Mouse (Mus musculus) liver, embryonic 14.5 days (tissue): Measurements from ENCODE around the gene Hk1. TPM values are rescaled to one million over a fixed set of nuclear protein-coding genes. Genes with fewer than 3 reads are reported as not detected.
A peak's percentile ranks its signal among the peaks of the same experiment; 100 is the strongest.

Experiments used
- ATAC-seq: fragments of 200-750 bp; cut with Nextera tagmentation; 2 replicates; pipeline ENCODE4 v1.8.0; 2017; ENCODE audit warnings: moderate number of reproducible peaks, mild to moderate bottlenecking, moderate library complexity; ENCODE audit not compliant: insufficient read depth
- DNase-seq, 3 experiments: peaks; one replicate each; pipeline ENCODE4 v3.0.0-alpha.2; 2012 to 2013; ENCODE audit warnings: low read depth in 3 of 3, low spot score in 3 of 3
- H3K27ac ChIP-seq: fragments of 300-500 bp; sonication (generic); 2 replicates; pipeline ENCODE4 v1.5.1; 2014; ENCODE audit warnings: moderate library complexity, mild to moderate bottlenecking, control low read depth, inconsistent platforms
- H3K27me3 ChIP-seq: fragments of 300-500 bp; sonication (generic); 2 replicates; pipeline ENCODE4 v1.6.1; 2014; ENCODE audit warnings: mild to moderate bottlenecking, low read length, moderate library complexity; ENCODE audit not compliant: control insufficient read depth, insufficient read depth
- H3K36me3 ChIP-seq: fragments of 300-500 bp; sonication (generic); replicated peaks from 2 replicates; pipeline ENCODE4 v1.6.1; 2014; ENCODE audit warnings: low read depth; ENCODE audit not compliant: control insufficient read depth, insufficient read depth
- H3K4me1 ChIP-seq, 2 experiments: fragments of 200-500 bp in 1 of 2; fragments of 300-500 bp in 1 of 2; sonication (generic) in 1 of 2; replicated peaks; 2 replicates each; pipeline ENCODE4 v1.6.1; 2012 to 2014; ENCODE audit warnings: antibody characterized with exemption in 1 of 2, inconsistent platforms in 1 of 2, low read length in 1 of 2; ENCODE audit not compliant: control insufficient read depth in 2 of 2, insufficient read depth in 2 of 2
- H3K4me2 ChIP-seq: fragments of 300-500 bp; sonication (generic); 2 replicates; pipeline ENCODE4 v1.6.1; 2014; ENCODE audit warnings: low read depth, mild to moderate bottlenecking, control low read depth, moderate library complexity
- H3K4me3 ChIP-seq, 2 experiments: fragments of 200-500 bp in 1 of 2; fragments of 300-500 bp in 1 of 2; sonication (generic) in 1 of 2; 2 replicates each; pipeline ENCODE4 v1.5.1; 2012 to 2014; ENCODE audit warnings: low read depth in 2 of 2, low read length in 2 of 2, mild to moderate bottlenecking in 2 of 2, control low read depth in 1 of 2, inconsistent platforms in 1 of 2, moderate library complexity in 1 of 2; ENCODE audit not compliant: insufficient read depth in 1 of 2
- H3K9ac ChIP-seq: fragments of 300-500 bp; sonication (generic); replicated peaks from 2 replicates; pipeline ENCODE4 v1.6.1; 2014; ENCODE audit warnings: mild to moderate bottlenecking, control low read depth, moderate library complexity
- H3K9me3 ChIP-seq: fragments of 300-500 bp; sonication (generic); 2 replicates; pipeline ENCODE4 v1.6.1; 2016; ENCODE audit warnings: low read length, mixed read lengths; ENCODE audit not compliant: control insufficient read depth
- CTCF ChIP-seq: IDR thresholded peaks from 2 replicates; pipeline ENCODE4 v1.5.1; 2016; ENCODE audit warnings: antibody characterized with exemption, low read depth, control low read depth
- EP300 ChIP-seq: IDR thresholded peaks from 2 replicates; pipeline ENCODE4 v1.6.1; 2016; ENCODE audit warnings: antibody characterized with exemption, low read depth
- WGBS: fragments of 180-500 bp; shearing (Covaris S2); extraction: QIAGEN DNeasy Blood & Tissue Kit; methylation state at CpG from one replicate; pipeline ENCODE4 v1.1.7; 2014; ENCODE audit not compliant: insufficient replicate concordance; 5-methylcytosine and 5-hydroxymethylcytosine counted together
- polyA plus RNA-seq, 2 experiments: library from polyadenylated mRNA; depleted of rRNA in 1 of 2; stranded (reverse) in 1 of 2; unstranded in 1 of 2; fragments of >200 nt; fragmentation: Nextera tagmentation in 1 of 2; extraction: Ambion mirVana in 1 of 2; gene quantifications; 2 replicates each; pipeline versions ENCODE4 v1.2.1 to v1.2.3; 2012 to 2014

Hk1 gene
- polyA plus RNA-seq, 2 experiments, result 54.2 to 56.1 TPM

DNA sequence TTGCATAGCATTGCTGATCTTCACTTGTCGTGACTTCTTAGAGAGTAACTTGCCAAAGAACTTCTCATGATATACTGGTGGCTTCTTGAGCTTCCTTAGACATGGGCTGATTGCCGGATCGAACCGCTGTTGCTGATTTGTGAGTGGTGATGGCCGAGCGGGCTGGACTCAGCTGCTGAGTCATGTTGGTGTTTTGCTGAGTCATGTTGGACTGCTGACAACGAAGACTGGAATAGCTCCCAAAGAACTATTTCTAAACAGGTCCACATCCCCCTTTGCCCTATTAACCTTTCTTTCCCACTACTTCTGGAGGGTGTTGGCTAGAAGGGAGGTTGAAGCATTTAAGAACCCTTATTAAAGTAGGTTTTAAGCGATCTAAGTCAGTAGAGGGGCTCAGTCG is 135.6 kb downstream of the Hk1 start:
- 69% methylated on average over 9 of the region's 9 CpGs for WGBS
- Histone ChIP-seq H3K4me3 (no peak overlapping the region), H3K27ac (no peak overlapping the region), H3K27me3 (no peaks in the 10 kb centered on the region), H3K9me3 (no peaks in the 10 kb centered on the region), H3K9ac (no peak overlapping the region), H3K36me3 (no peaks in the 10 kb centered on the region), H3K4me1 (peaks cover 3 to 6% of the 10 kb centered on the region in 2 experiments; a peak in 3 of 4 replicates), H3K4me2 (no peak overlapping the region)
- ATAC-seq (no peak), DNase-seq (no peak)
- TF ChIP-seq CTCF (no peak), EP300 (no peak)

DNA sequence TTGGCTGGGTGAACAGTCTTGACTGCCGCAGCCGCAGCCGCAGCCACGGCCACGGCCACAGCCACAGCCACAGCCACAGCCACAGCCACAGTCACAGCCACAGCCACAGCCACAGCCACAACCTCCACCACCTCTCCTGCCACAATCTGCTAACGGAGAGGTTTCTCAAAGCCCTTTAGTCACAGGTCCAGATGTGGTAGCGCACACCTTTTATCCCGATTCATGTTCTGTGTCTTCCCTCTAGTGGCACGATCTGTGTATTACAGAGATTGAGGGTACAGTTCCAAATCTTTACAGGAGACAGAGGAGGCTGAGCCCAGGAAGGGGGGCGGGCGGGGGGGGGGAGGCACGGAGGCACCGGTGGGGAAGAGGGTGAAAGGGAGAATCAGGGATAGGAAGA is 136.8 kb downstream of the Hk1 start:
- Histone ChIP-seq H3K4me3 (no peak overlapping the region), H3K36me3 (no peaks in the 10 kb centered on the region), H3K9me3 (no peaks in the 10 kb centered on the region), H3K9ac (no peak overlapping the region), H3K4me1 (peaks cover 9 to 17% of the 10 kb centered on the region in 2 experiments), H3K4me2 (no peak overlapping the region), H3K27ac (no peak overlapping the region), H3K27me3 (no peaks in the 10 kb centered on the region)
- peak; percentile 73 for TF ChIP-seq CTCF
- no peak for TF ChIP-seq EP300
- ATAC-seq (no peak), DNase-seq (peak in 2 of 3 experiments; percentile 37 to 48)
- 46% methylated on average over 11 of the region's 13 CpGs for WGBS

DNA sequence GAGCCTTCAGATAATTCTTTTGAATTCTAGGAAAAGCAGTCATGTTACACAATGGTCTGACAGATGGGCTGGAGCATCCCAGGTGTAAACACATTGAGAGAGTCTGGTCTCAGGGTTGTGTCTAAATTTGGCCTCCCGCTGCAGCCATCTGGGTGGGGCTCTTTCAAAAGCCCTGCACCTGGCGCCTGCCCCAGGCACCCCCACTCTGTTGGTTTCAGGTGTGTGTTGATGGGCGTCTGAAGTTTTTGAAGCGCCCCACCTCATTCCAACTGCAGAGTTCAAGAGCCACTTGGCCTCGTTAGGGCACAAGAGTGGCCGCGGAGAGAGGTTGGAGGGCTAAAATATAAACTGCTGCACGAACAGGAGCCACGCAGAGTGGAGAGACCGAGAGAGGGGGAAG is 137.3 kb downstream of the Hk1 start:
- Histone ChIP-seq H3K4me1 (peaks cover 13 to 22% of the 10 kb centered on the region in 2 experiments), H3K4me3 (no peak overlapping the region), H3K27me3 (no peaks in the 10 kb centered on the region), H3K36me3 (no peaks in the 10 kb centered on the region), H3K4me2 (no peak overlapping the region), H3K9ac (no peak overlapping the region), H3K9me3 (no peaks in the 10 kb centered on the region), H3K27ac (no peak overlapping the region)
- ATAC-seq (no peak), DNase-seq (no peak)
- TF ChIP-seq EP300 (no peak), CTCF (no peak)
- WGBS, result 70% methylated on average over 10 of the region's 10 CpGs

DNA sequence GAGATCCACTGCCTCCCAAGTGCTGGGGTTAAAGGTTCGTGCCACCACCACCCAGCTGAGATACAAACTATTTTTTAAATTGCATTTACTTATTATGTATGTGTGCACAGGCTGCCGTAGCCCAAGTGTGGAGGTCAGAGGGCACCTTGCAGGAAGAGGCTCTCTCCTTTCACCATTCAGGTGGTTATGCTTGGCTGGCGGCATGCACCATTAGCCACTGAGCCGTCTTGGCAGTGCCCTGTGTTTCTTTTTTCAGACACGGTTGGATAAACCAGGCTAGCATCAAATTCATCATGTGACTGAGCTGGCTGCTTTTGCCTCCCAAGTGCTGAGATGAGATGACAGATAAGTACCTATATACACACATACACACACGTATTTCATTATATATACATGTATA is 140.4 kb downstream of the Hk1 start:
- 73% methylated on average over 6 of the region's 6 CpGs for WGBS
- H3K9me3 ChIP-seq, result no peaks in the 10 kb centered on the region
- no peaks in the 10 kb centered on the region for H3K36me3 ChIP-seq
- peaks cover 20 to 35% of the 10 kb centered on the region in 2 experiments for H3K4me1 ChIP-seq
- no peak for TF ChIP-seq EP300
- H3K27me3 ChIP-seq, result no peaks in the 10 kb centered on the region
- no peak overlapping the region for H3K9ac ChIP-seq
- H3K4me2 ChIP-seq, result no peak overlapping the region
- no peak overlapping the region; the same call in 1 of the 2 replicates for H3K27ac ChIP-seq
- no peak for ATAC-seq
- no peak overlapping the region for H3K4me3 ChIP-seq
- DNase-seq, result no peak

DNA sequence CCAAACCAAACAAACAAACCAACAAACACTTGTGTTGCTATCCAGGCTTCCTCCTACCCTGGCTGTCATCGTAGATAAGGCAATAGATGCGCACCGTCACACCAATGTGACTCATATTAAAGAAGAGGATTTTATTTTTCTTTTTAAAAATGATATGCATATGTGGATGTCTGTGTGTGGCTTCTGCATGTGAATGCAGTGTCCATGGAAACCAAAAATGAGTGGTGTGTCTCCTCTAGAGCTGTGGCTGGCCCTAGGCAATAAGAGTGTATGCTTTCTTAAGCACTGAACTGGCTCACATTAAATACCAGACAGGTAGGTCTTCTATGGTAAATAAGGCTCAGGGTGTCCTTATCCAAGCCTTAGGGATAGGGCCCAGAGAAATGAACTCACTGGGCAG is 141.0 kb downstream of the Hk1 start:
- Histone ChIP-seq H3K4me1 (peaks cover 17 to 32% of the 10 kb centered on the region in 2 experiments), H3K9ac (no peak overlapping the region), H3K27me3 (no peaks in the 10 kb centered on the region), H3K4me2 (no peak overlapping the region), H3K4me3 (no peak overlapping the region), H3K9me3 (no peaks in the 10 kb centered on the region), H3K27ac (peak overlapping the region; percentile 45), H3K36me3 (no peaks in the 10 kb centered on the region)
- TF ChIP-seq EP300 (peak; percentile 28; the same call in 1 of the 2 replicates), CTCF (no peak)
- DNase-seq (no peak), ATAC-seq (no peak)
- WGBS, result 29% methylated on average over 3 of the region's 3 CpGs
